18 mouse cellular contexts compared by ENCODE assay signal in genomic region chr5:122550460-122550859, GRCm38 (mm10). TPM values are rescaled to one million over a fixed set of nuclear protein-coding genes. Genes with fewer than 3 reads are reported as not detected.
DNase-seq lines count a peak whose midpoint lies in the region; ATAC-seq and TF ChIP-seq lines count a peak whose summit lies in the region.
"Had no signal": no experiment of that assay in that cellular context is flagged by ENCODE, and none has a peak within 500 bp of the region (broad histone marks: within the 10 kb centered on the region; RNA-seq: fewer than 3 reads in every experiment).

No protein-coding gene starts in this region.

- H3K27me3 ChIP-seq in intestine, embryonic 14.5 days (replicated peaks; ENCODE audit: control insufficient read depth, insufficient read depth, low read length) = no peaks in the 10 kb centered on the region
- H3K27me3 ChIP-seq in small intestine, adult 2 months (ENCODE audit: control insufficient read depth, insufficient read depth, low read length) = no peaks in the 10 kb centered on the region
- H3K27me3 ChIP-seq: kidney, embryonic 15.5 days; Patski had no signal

- WGBS in lung, adult 2 months = 42% methylated on average over 8 of the region's 8 CpGs
- 22% methylated on average over 8 of the region's 8 CpGs for WGBS in intestine, embryonic 14.5 days
- WGBS in small intestine, adult 2 months = 35% methylated on average over 8 of the region's 8 CpGs

- H3K9me3 ChIP-seq in intestine, embryonic 14.5 days (ENCODE audit: control insufficient read depth, low read length) = no peaks in the 10 kb centered on the region
- H3K9me3 ChIP-seq: kidney, embryonic 15.5 days; limb, embryonic 10.5 days; midbrain, embryonic 10.5 days had no signal

- no peak for ATAC-seq in intestine, embryonic 14.5 days (replicated peaks; ENCODE audit: low FRiP score, low TSS enrichment, low read depth)
- ATAC-seq: hindbrain, postnatal 0 days; Patski had no signal

- peak overlapping the region; percentile 9 for H3K4me3 ChIP-seq in lung, adult 2 months (replicated peaks; ENCODE audit: extremely low read depth, low read depth, low read length)
- H3K4me3 ChIP-seq in intestine, embryonic 14.5 days (ENCODE audit: low read depth, low read length) = no peak overlapping the region
- H3K4me3 ChIP-seq in small intestine, adult 2 months (ENCODE audit: low read depth, low read length) = no peak overlapping the region
- H3K4me3 ChIP-seq: kidney, embryonic 15.5 days; limb, embryonic 10.5 days; midbrain, embryonic 10.5 days had no signal

- H3K27ac ChIP-seq in intestine, embryonic 14.5 days (ENCODE audit: low read depth) = peak overlapping the region; percentile 30
- peak overlapping the region; percentile 65 for H3K27ac ChIP-seq in small intestine, adult 2 months (ENCODE audit: insufficient read depth, low read depth, low read length)
- H3K27ac ChIP-seq: hindbrain, postnatal 0 days; kidney, embryonic 15.5 days; limb, embryonic 10.5 days; liver, embryonic 14.5 days; midbrain, embryonic 10.5 days had no signal

- peak; percentile 24 for DNase-seq in heart, adult 8-10 months (ENCODE audit: low spot score)
- DNase-seq in heart, postnatal 10 days = no peak
- no peak for DNase-seq in lung, adult 2 months
- DNase-seq in lung, postnatal 10 days = no peak
- no peak for DNase-seq in intestine, embryonic 14.5 days (ENCODE audit: low spot score)
- no peak for DNase-seq in ovary, postnatal 14 days (ENCODE audit: low spot score)
- DNase-seq in embryo, embryonic 11 days = no peak
- DNase-seq: cerebellum, adult 18-20 months; gastrocnemius, postnatal 36 days; heart, postnatal 14 days; thymus, adult 18-20 months had no signal

- TF ChIP-seq POLR2A in lung, adult 2 months (IDR thresholded peaks at IDR 0.05; ENCODE audit: borderline replicate concordance, extremely low read depth, low read depth, low read length) = no peak
- TF ChIP-seq POLR2A in small intestine, adult 2 months (IDR thresholded peaks at IDR 0.05; ENCODE audit: low read depth, low read length) = no peak

- TF ChIP-seq CTCF in lung, adult 2 months (IDR thresholded peaks at IDR 0.05; ENCODE audit: insufficient read depth, low read length) = no peak
- TF ChIP-seq CTCF in small intestine, adult 2 months (IDR thresholded peaks at IDR 0.05; ENCODE audit: extremely low read depth, insufficient read length, insufficient replicate concordance, low read depth, low read length) = no peak

- H3K4me2 ChIP-seq in intestine, embryonic 14.5 days (ENCODE audit: low read length) = peak overlapping the region; percentile 14
- H3K4me2 ChIP-seq: kidney, embryonic 15.5 days had no signal

- peaks cover 3% of the 10 kb centered on the region; the same call in 1 of the 2 replicates for H3K36me3 ChIP-seq in intestine, embryonic 14.5 days (ENCODE audit: control insufficient read depth, insufficient read depth, low read length)
- no peaks in the 10 kb centered on the region for H3K36me3 ChIP-seq in small intestine, adult 2 months (ENCODE audit: control insufficient read depth, insufficient read depth, low read length)

- intact Hi-C loops in heart, postnatal 10 days (cut with DNase I) = no loop called here

- no peak overlapping the region for H3K9ac ChIP-seq in intestine, embryonic 14.5 days (ENCODE audit: low read length)
- H3K9ac ChIP-seq: kidney, embryonic 15.5 days; liver, embryonic 14.5 days had no signal

- H3K4me1 ChIP-seq in lung, adult 2 months (ENCODE audit: control insufficient read depth, insufficient read depth, low read length) = peaks cover 18% of the 10 kb centered on the region
- H3K4me1 ChIP-seq in intestine, embryonic 14.5 days (replicated peaks; ENCODE audit: control insufficient read depth, insufficient read depth, low read length) = peaks cover 12% of the 10 kb centered on the region
- H3K4me1 ChIP-seq in small intestine, adult 2 months (ENCODE audit: control insufficient read depth, insufficient read depth, insufficient read length, low read length) = peaks cover 15% of the 10 kb centered on the region

RNA-seq across cellular contexts. Expression of gene Atp2a2, which starts 48.4 kb away (rescaled TPM):
- over 10,000 TPM; 11,934 to 13,904 (median 12,774) TPM for total RNA-seq in heart, adult 8-10 months (2022)
- 1,000 to 10,000 TPM; 7,820 to 7,948 TPM for total RNA-seq in heart, postnatal 10 days (2021)
- 90.8 and 126 TPM in 2 replicates for polyA plus RNA-seq in lung, adult 2 months (2012; rRNA removed)
- 39.6 and 43.4 TPM in 2 replicates for polyA plus RNA-seq in intestine, embryonic 14.5 days (2014; fragmentation: Nextera tagmentation; extraction: Ambion mirVana)
- polyA plus RNA-seq in small intestine, adult 2 months (2012; rRNA removed) = 47.2 and 60.1 TPM in 2 replicates
